Mouse (Mus musculus) ES-CJ7 (cell line): ENCODE results near the gene Psmb3.

Source experiments
- DNase-seq: peaks from one replicate; pipeline ENCODE4 v3.0.0; 2011; ENCODE audit warnings: low read depth, low spot score

The Psmb3 gene

GRCm38 (mm10) chr11:97668160-97668559 lies 35.0 kb upstream of the Psmb3 start:
- no peak for DNase-seq

- no peak for DNase-seq
Measured at GRCm38 (mm10) chr11:97669268-97669667, 33.9 kb upstream of the Psmb3 start.

- DNase-seq: peak; percentile 72
Measured at GRCm38 (mm10) chr11:97669829-97670228, 33.4 kb upstream of the Psmb3 start.

GRCm38 (mm10) chr11:97670234-97671176 lies 32.7 kb upstream of the Psmb3 start:
- DNase-seq: no peak

- DNase-seq: peak; percentile 96
Measured at GRCm38 (mm10) chr11:97671177-97671527, 32.0 kb upstream of the Psmb3 start.

- DNase-seq: peak; percentile 83
Measured at GRCm38 (mm10) chr11:97673148-97673547, 30.1 kb upstream of the Psmb3 start.

GRCm38 (mm10) chr11:97676050-97676754 lies 27.0 kb upstream of the Psmb3 start:
- no peak for DNase-seq

GRCm38 (mm10) chr11:97677381-97677780 lies 25.8 kb upstream of the Psmb3 start:
- DNase-seq: no peak

- DNase-seq: peak; percentile 88
Measured at GRCm38 (mm10) chr11:97677842-97678241, 25.4 kb upstream of the Psmb3 start.

- no peak for DNase-seq
Measured at GRCm38 (mm10) chr11:97678301-97678700, 24.9 kb upstream of the Psmb3 start.

- DNase-seq: no peak
Measured at GRCm38 (mm10) chr11:97680430-97680829, 22.8 kb upstream of the Psmb3 start.

GRCm38 (mm10) chr11:97682504-97683055 lies 20.6 kb upstream of the Psmb3 start:
- DNase-seq: no peak

GRCm38 (mm10) chr11:97684063-97684680 lies 19.0 kb upstream of the Psmb3 start:
- no peak for DNase-seq

GRCm38 (mm10) chr11:97684766-97685165 lies 18.4 kb upstream of the Psmb3 start:
- no peak for DNase-seq

- DNase-seq: peak; percentile 86
Measured at GRCm38 (mm10) chr11:97685613-97686321, 17.4 kb upstream of the Psmb3 start, which contains the start of gene Cisd3. Cisd3 (plus strand) TSS chr11:97685826.

- DNase-seq: no peak
Measured at GRCm38 (mm10) chr11:97686322-97686908, 16.8 kb upstream of the Psmb3 start.

GRCm38 (mm10) chr11:97687061-97687460 lies 16.1 kb upstream of the Psmb3 start:
- DNase-seq: no peak

- peak; percentile 62 for DNase-seq
Measured at GRCm38 (mm10) chr11:97689861-97690260, 13.3 kb upstream of the Psmb3 start.

- no peak for DNase-seq
Measured at GRCm38 (mm10) chr11:97694435-97694834, 8.8 kb upstream of the Psmb3 start.

GRCm38 (mm10) chr11:97694921-97695711 lies 8.1 kb upstream of the Psmb3 start:
- DNase-seq: no peak
